Mouse (Mus musculus): ENCODE measurements around the gene Reg1. TPM values are rescaled to one million over a fixed set of nuclear protein-coding genes. Genes with fewer than 3 reads are reported as not detected.
"Not testable (repeated sequence)": the region's sequence is repeated elsewhere in the genome, so short reads cannot be mapped to it uniquely, and the experiment has no call there.

The Reg1 gene
- not detected in 2 replicates for polyA plus RNA-seq (2012; ENCODE audit: insufficient read depth, low replicate concordance)

DNA sequence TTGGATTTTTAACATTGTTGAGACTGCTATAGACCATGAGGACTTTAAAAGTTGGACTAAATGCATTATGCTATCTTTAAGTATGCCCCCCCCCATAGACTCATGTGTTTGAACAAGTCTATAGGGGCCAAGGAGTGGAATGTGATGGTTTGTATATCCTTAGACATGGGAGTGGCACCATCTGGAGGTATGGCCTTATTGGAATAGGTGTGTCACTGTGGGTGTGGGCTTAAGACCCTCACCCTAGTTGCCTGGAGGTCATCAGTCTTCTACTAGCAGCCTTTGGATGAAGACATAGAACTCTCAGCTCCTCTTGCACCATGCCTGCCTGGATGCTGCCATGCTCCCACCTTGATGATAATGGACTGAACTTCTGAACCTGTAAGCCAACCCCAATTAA, at the start of gene Reg1:
Gene Reg1, plus strand, starts transcription at position 301 of the 400 bp plus-strand sequence.
- H3K36me3 ChIP-seq (replicated peaks; ENCODE audit: low read length); H3K4me1 ChIP-seq; H3K4me3 ChIP-seq (replicated peaks); H3K27me3 ChIP-seq (replicated peaks); H3K9me3 ChIP-seq: not testable (repeated sequence)

DNA sequence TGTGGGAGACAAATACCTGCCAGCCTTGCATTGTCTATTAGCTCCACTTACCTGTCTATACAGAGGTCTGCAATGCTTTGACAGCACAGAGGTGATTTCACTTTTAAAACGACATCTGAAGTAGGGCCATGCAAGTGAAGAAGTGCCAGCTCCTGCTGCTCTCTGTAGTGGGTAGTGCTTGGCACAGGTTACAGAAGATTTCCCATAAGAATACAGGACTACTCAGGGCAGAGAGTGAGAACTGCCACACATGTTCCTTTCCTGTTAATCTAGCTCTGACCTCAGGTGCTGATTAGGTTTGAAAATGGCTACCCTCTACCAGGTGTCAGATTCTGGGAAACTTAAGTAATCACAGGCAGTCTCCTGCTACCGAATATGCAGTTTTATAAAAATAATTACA, 43.7 kb upstream of the Reg1 start, which contains the start of gene Reg3d:
Gene Reg3d, minus strand, starts transcription at position 101 of the 400 bp plus-strand sequence.
- H3K27me3 ChIP-seq (replicated peaks) = no peaks in the 10 kb centered on the region
- no peaks in the 10 kb centered on the region for H3K36me3 ChIP-seq (replicated peaks; ENCODE audit: low read length)
- H3K4me3 ChIP-seq (replicated peaks) = no peak within 1 kb of the TSS
- TF ChIP-seq GATA1 (IDR thresholded peaks at IDR 0.05; ENCODE audit: borderline replicate concordance, low read length) (no peak), FLI1 (IDR thresholded peaks at IDR 0.05; ENCODE audit: low read length) (no peak)
- H3K9me3 ChIP-seq = no peaks in the 10 kb centered on the region
- H3K4me1 ChIP-seq = no peaks in the 10 kb centered on the region

DNA sequence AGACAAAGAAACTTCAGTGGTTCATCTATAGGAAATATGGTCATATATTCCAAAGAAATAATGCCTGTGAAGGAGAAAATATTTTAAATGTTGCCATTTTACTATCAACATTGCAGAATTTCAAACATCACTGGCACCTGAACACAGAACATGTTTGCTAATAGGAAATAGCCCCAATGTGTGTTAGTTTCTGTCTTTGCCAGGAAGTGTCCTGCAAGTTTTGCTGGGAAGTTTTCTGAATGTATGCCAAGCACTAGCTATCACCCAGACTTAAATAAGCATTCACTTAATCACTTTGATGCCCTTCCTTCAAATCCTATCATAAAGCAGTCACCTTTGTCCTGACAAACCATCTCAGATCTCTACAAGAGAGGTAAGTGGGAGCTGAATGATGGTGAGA, 42.1 kb upstream of the Reg1 start, which contains the start of gene Reg3a:
Gene Reg3a, plus strand, starts transcription at position 301 of the 400 bp plus-strand sequence.
- H3K27me3 ChIP-seq (replicated peaks) = no peaks in the 10 kb centered on the region
- no peak for TF ChIP-seq FLI1 (IDR thresholded peaks at IDR 0.05; ENCODE audit: low read length)
- no peak for TF ChIP-seq GATA1 (IDR thresholded peaks at IDR 0.05; ENCODE audit: borderline replicate concordance, low read length)
- no peaks in the 10 kb centered on the region for H3K4me1 ChIP-seq
- no peaks in the 10 kb centered on the region for H3K36me3 ChIP-seq (replicated peaks; ENCODE audit: low read length)
- no peaks in the 10 kb centered on the region for H3K9me3 ChIP-seq
- H3K4me3 ChIP-seq (replicated peaks) = no peak within 1 kb of the TSS

DNA sequence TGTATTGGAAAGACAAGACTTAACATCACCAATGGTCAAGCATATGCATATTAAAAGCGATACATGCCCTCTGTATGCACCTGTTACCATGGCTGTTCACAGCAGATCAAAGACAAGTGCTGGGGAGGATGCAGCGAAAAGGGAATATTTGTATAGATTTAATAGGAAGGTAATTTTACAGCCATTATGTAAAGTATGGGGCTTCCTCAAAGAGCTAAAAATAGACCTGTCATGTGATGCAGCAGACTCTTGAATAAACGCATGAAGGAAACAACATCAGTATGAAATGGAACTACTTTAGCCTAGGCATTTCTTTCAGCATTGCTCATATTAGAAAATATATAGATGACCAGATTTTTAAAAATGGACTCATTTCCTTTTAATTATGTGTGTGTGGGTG, 36.9 kb upstream of the Reg1 start:
- H3K4me3 ChIP-seq (replicated peaks) = no peak overlapping the region
- no peaks in the 10 kb centered on the region for H3K36me3 ChIP-seq (replicated peaks; ENCODE audit: low read length)
- no peaks in the 10 kb centered on the region for H3K9me3 ChIP-seq
- no peaks in the 10 kb centered on the region for H3K27me3 ChIP-seq (replicated peaks)
- H3K4me1 ChIP-seq = no peaks in the 10 kb centered on the region
- no peak for TF ChIP-seq FLI1 (IDR thresholded peaks at IDR 0.05; ENCODE audit: low read length)
- no peak for TF ChIP-seq GATA1 (IDR thresholded peaks at IDR 0.05; ENCODE audit: borderline replicate concordance, low read length)

DNA sequence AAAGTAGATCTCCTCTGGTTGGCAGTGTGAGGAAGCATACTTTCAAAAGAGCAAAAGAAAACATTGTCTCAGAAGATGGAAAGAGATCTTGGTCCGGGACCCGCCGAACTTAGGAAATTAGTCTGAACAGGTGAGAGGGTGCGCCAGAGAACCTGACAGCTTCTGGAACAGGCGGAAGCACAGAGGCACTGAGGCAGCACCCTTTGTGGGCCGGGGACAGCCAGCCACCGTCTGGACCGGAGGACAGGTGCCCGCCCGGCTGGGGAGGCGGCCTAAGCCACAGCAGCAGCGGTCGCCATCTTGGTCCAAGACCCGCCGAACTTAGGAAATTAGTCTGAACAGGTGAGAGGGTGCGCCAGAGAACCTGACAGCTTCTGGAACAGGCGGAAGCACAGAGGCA, 27.2 kb upstream of the Reg1 start, which contains the start of gene Reg2:
Gene Reg2, plus strand, starts transcription at position 301 of the 400 bp plus-strand sequence.
- H3K4me3 ChIP-seq (replicated peaks); H3K4me1 ChIP-seq; H3K27me3 ChIP-seq (replicated peaks); H3K36me3 ChIP-seq (replicated peaks; ENCODE audit: low read length); H3K9me3 ChIP-seq: not testable (repeated sequence)

DNA sequence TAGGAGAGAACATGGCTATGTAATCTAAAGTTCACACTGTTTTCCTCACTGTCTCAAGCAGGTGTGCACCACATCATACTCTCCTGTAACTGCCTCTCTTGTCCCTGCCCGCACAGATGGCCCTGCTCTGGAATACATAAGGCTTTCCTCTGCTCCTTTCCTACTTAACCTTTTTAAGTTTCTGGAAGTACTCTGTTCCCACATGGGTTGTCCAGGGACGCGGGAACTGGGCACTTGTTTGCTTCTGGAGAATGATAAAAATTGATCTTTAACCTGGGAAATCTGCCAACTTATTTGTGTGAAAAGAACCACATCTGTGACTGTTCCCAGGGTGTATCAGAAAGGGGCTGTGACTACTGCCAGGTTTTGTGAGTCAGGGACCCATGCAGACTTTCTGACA, 3.0 kb downstream of the Reg1 start:
- H3K9me3 ChIP-seq = 0 out of 2 replicates have a peak, but pooled peaks cover 2% of the 10 kb centered on the region
- TF ChIP-seq FLI1 (IDR thresholded peaks at IDR 0.05; ENCODE audit: low read length) (no peak), GATA1 (IDR thresholded peaks at IDR 0.05; ENCODE audit: borderline replicate concordance, low read length) (no peak)
- no peaks in the 10 kb centered on the region for H3K4me1 ChIP-seq
- H3K4me3 ChIP-seq (replicated peaks) = no peak overlapping the region
- no peaks in the 10 kb centered on the region for H3K27me3 ChIP-seq (replicated peaks)
- H3K36me3 ChIP-seq (replicated peaks; ENCODE audit: low read length) = no peaks in the 10 kb centered on the region

DNA sequence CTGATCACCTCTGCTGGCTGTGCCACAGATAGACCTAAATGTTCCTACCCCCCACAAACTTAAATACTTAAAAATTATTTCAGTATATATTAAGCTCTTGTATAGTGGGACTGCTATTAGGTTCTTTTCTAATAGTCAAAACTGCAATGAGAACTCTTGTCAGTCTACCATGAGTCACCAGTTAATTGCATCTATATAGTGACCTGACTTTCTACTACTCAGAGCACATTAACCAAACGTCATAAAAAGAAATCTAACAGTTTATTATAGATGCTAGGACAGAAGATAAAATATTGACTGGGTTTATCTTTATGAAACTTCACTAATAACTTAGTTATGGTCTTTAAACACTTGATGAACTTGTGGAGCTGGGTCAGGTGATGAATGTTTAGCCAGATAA, 24.7 kb downstream of the Reg1 start:
- no peaks in the 10 kb centered on the region for H3K27me3 ChIP-seq (replicated peaks)
- no peaks in the 10 kb centered on the region for H3K36me3 ChIP-seq (replicated peaks; ENCODE audit: low read length)
- H3K4me1 ChIP-seq = no peaks in the 10 kb centered on the region
- H3K9me3 ChIP-seq = peaks cover 5% of the 10 kb centered on the region; the same call in 1 of the 2 replicates
- TF ChIP-seq FLI1 (IDR thresholded peaks at IDR 0.05; ENCODE audit: low read length) = no peak
- no peak for TF ChIP-seq GATA1 (IDR thresholded peaks at IDR 0.05; ENCODE audit: borderline replicate concordance, low read length)
- no peak overlapping the region for H3K4me3 ChIP-seq (replicated peaks)

DNA sequence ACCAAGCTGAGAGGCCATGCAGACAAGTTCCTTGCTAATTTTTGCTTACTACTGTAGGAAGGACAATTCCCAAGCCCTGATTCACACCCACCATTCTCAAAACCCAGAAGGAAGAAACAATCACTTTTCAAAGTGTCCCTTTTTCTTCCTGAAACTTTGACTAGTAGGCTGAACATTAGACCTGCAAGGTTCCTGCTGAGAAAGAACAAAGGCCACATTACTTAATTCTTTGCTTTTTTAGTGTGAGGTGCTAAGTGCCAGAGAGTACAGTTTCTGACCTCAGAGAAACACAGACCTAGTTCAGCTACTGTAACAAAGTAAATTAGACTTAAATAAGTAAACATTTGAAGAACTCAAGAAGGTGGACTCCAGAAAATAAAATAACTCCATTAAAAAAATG, 25.9 kb downstream of the Reg1 start:
- no peaks in the 10 kb centered on the region for H3K4me1 ChIP-seq
- no peaks in the 10 kb centered on the region for H3K36me3 ChIP-seq (replicated peaks; ENCODE audit: low read length)
- TF ChIP-seq GATA1 (IDR thresholded peaks at IDR 0.05; ENCODE audit: borderline replicate concordance, low read length) (no peak), FLI1 (IDR thresholded peaks at IDR 0.05; ENCODE audit: low read length) (no peak)
- no peaks in the 10 kb centered on the region for H3K27me3 ChIP-seq (replicated peaks)
- no peaks in the 10 kb centered on the region for H3K9me3 ChIP-seq
- no peak overlapping the region for H3K4me3 ChIP-seq (replicated peaks)

DNA sequence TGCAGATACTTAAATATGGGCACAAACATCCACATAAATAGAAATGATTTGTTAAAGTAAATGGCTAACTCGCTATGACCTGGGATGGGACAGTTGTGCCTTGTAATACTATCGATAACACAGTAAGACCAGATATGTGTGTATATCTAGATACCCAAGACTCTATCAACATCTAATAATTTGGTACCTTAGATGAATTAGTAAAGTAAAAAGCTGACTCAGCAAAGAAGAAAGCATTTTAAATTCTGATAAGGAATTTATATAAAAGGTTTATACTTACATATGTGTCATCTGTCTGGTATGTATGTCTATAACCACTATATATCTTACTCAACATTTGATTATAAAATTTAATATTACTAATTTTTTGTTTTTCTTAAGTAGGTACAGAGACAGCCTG, 30.3 kb downstream of the Reg1 start:
- no peaks in the 10 kb centered on the region for H3K27me3 ChIP-seq (replicated peaks)

DNA sequence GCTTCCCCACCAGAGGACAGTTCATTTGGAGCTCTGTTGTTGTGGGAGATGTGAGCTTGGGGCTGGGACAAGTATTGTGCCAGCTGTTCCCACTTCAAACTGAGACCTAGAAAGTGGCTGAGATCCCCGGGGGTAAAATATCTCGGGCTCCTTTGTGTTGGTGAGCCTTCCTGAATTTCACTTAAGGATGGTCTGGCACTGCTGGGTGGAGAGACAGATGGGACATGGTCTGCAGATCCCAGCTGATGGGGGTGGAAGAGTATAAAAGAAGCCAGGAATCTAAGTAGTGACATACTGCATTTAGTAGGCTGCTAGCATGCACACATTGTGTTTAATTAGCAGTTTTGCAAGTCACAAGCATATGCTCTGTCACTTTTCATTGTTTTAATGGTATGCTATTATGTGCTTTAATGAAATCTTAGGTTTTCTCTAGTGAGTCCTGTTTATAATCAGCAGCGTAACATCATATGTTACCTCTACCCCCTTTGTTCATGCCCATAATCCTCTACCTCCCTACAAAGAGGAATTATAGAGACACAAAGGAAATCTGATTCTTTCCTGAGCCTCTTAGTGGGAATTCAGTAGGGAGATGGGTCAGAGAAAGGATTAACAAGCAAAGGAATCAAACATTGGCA, 37.8 kb downstream of the Reg1 start:
- Histone ChIP-seq H3K4me3 (replicated peaks) (no peak overlapping the region), H3K36me3 (replicated peaks; ENCODE audit: low read length) (no peaks in the 10 kb centered on the region), H3K27me3 (replicated peaks) (no peaks in the 10 kb centered on the region), H3K4me1 (no peaks in the 10 kb centered on the region), H3K9me3 (no peaks in the 10 kb centered on the region)
- TF ChIP-seq GATA1 (IDR thresholded peaks at IDR 0.05; ENCODE audit: borderline replicate concordance, low read length) (no peak), FLI1 (IDR thresholded peaks at IDR 0.05; ENCODE audit: low read length) (no peak)

More for the DNA sequence above, 30.3 kb downstream of the Reg1 start:
- Histone ChIP-seq H3K4me3 (replicated peaks) (no peak overlapping the region), H3K4me1 (no peaks in the 10 kb centered on the region), H3K9me3 (no peaks in the 10 kb centered on the region; the same call in 1 of the 2 replicates), H3K36me3 (replicated peaks; ENCODE audit: low read length) (no peaks in the 10 kb centered on the region)
- TF ChIP-seq GATA1 (IDR thresholded peaks at IDR 0.05; ENCODE audit: borderline replicate concordance, low read length) = no peak
- no peak for TF ChIP-seq FLI1 (IDR thresholded peaks at IDR 0.05; ENCODE audit: low read length)

DNA sequence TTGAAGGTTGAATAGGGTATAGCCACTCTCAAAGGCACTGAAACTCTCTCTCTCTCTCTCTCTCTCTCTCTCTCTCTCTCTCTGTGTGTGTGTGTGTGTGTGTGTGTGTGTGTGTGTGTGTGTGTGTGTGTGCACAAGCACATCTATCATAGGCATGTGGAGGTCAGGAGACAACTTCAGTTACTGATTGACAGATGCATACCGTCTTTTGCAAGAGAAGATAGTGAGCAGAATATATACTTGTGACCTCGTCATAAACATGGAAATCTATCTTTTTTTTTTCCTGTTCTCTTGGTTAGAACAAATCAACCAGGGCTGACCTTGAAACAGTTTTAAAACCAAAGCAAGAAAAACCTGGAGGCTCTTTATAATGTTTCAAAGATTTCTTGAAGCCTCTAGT, 39.8 kb downstream of the Reg1 start:
- TF ChIP-seq FLI1 (IDR thresholded peaks at IDR 0.05; ENCODE audit: low read length) (no peak), GATA1 (IDR thresholded peaks at IDR 0.05; ENCODE audit: borderline replicate concordance, low read length) (no peak)
- Histone ChIP-seq H3K4me3 (replicated peaks) (no peak overlapping the region), H3K9me3 (no peaks in the 10 kb centered on the region), H3K4me1 (no peaks in the 10 kb centered on the region), H3K27me3 (replicated peaks) (no peaks in the 10 kb centered on the region), H3K36me3 (replicated peaks; ENCODE audit: low read length) (no peaks in the 10 kb centered on the region)

Data from megakaryocyte, embryonic 14.5 days (primary cell).